Mouse (Mus musculus) gastrocnemius, adult 2 months (tissue): ENCODE measurements around the gene AI467606. TPM values are rescaled to one million over a fixed set of nuclear protein-coding genes. Genes with fewer than 3 reads are reported as not detected.
A peak's percentile ranks its signal among the peaks of the same experiment; 100 is the strongest.

Experiments used
- DNase-seq: peaks from one replicate; pipeline ENCODE4 v3.0.0; 2022
- H3K27ac ChIP-seq: fragments of 200-600 bp; 2 replicates; pipeline ENCODE4 v1.8.1; 2022; ENCODE audit warnings: mild to moderate bottlenecking
- H3K4me3 ChIP-seq: fragments of 200-600 bp; 2 replicates; pipeline ENCODE4 v1.8.1; 2022; ENCODE audit warnings: mild to moderate bottlenecking, moderate library complexity
- CTCF ChIP-seq: fragments of 200-600 bp; IDR thresholded peaks from 2 replicates; pipeline ENCODE4 v1.8.1; 2022; ENCODE audit warnings: antibody characterized with exemption, mild to moderate bottlenecking, moderate library complexity
- intact Hi-C: fragments of 180-260 bp; cut with DNase I; formaldehyde crosslinking; loops from one replicate; pipeline ENCODE4 v1.15.1; 2025
- microRNA-seq: library from miRNA; unstranded; fragments of <30 nt; microRNA quantifications from one replicate; pipeline ENCODE4 v1.2.0, GENCODE M21; 2021
- total RNA-seq, 2 experiments: library from RNA; stranded (reverse); gene quantifications; 2 replicates each; pipeline ENCODE4 v1.2.3; 2021

AI467606 gene
- total RNA-seq, 2 experiments from 2014 or later, result 0.51 to 0.92 TPM

DNA sequence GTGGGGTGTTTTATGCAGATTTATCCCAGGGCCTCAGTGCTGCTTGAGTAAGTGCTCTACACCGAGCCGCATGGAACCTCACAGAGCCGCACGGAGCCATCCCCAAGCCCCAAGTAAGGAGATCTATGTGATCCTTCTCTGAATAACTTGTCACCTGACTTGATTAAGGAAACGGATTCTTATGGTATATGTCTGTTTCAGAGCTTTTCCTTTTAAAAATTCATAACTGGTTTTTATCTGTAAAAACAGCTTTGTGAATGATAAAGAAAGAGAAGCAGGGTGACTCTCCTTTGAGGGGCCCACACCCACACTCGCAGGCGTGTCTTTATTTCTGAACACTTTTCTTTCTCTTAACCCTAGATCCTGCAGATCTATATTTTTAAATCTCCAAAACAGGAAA is 47.9 kb downstream of the AI467606 start:
- Histone ChIP-seq H3K4me3 (no peak overlapping the region), H3K27ac (no peak overlapping the region)
- intact Hi-C loops, result no loop called here
- DNase-seq, result no peak
- TF ChIP-seq CTCF, result no peak

DNA sequence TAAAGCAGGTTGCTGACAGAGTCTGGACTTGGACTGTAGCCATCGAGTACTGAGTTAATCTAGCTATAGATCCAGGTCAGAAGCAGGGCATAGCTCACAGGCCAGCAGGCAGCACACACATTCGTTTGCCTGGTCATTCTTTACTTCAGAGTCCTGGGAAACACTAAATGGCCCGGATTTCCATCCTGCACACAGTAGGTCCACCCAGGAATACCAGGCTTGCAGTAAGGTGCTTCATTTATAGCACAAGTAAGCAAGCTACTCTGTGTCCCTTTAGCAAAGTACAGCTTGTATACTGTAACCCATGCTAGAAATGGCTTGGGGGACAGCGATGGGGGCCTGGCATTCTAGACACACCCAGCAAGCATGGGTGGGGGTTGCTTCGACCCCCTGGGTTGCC is 48.4 kb downstream of the AI467606 start:
- Histone ChIP-seq H3K27ac (no peak overlapping the region), H3K4me3 (no peak overlapping the region)
- no peak for DNase-seq
- TF ChIP-seq CTCF, result no peak
- intact Hi-C loops, result no loop called here

- H3K4me3 ChIP-seq, result no peak overlapping the region
- TF ChIP-seq CTCF, result peak; percentile 8; the same call in 1 of the 2 replicates
- intact Hi-C loops, result loop anchor here (5.0 kb wide), 1 partner anchor 41 kb away; no protein-coding TSS in a partner anchor
- DNase-seq, result no peak
- no peak overlapping the region for H3K27ac ChIP-seq
These were observed 49.7 kb downstream of the AI467606 start for GRCm38 (mm10) chr7:127140623-127141404.

GRCm38 (mm10) chr7:127142214-127142613 is 51.1 kb downstream of the AI467606 start:
- TF ChIP-seq CTCF, result no peak
- H3K4me3 ChIP-seq, result no peak overlapping the region
- DNase-seq, result no peak

GRCm38 (mm10) chr7:127142666-127143065 is 51.5 kb downstream of the AI467606 start:
- Histone ChIP-seq H3K4me3 (no peak overlapping the region), H3K27ac (no peak overlapping the region)
- no peak for DNase-seq
- intact Hi-C loops, result loop anchor here (5.0 kb wide), 1 partner anchor 40 kb away; no protein-coding TSS in a partner anchor
- TF ChIP-seq CTCF, result no peak

More at GRCm38 (mm10) chr7:127142214-127142613, 51.1 kb downstream of the AI467606 start:
- H3K27ac ChIP-seq, result no peak overlapping the region
- intact Hi-C loops, result loop anchor here (5.0 kb wide), 1 partner anchor 40 kb away; no protein-coding TSS in a partner anchor

Small RNA genes within 50 kb of the gene (microRNA-seq; reads per million reads assigned to microRNA genes)
- gene Gm44343, result not detected

Other genes starting within 250 kb of the AI467606 start
- not detected for gene Doc2a, start 243.9 kb upstream of the AI467606 start, total RNA-seq
- gene Hirip3, start 229.4 kb upstream of the AI467606 start, total RNA-seq, result 1 to 10 TPM; 5.3 to 6.3 TPM
- 10 to 100 TPM in 1 of 2 experiments, 1 to 10 TPM in 1; 8.7 to 12.9 TPM for gene Ino80e, start 229.0 kb upstream of the AI467606 start, total RNA-seq
- 10 to 100 TPM; 22.3 to 23.5 TPM for gene Taok2, start 206.7 kb upstream of the AI467606 start, total RNA-seq
- 10 to 100 TPM; 10.9 to 11.3 TPM for gene Tmem219, start 168.4 kb upstream of the AI467606 start, total RNA-seq
- gene Kctd13, start 162.5 kb upstream of the AI467606 start, total RNA-seq, result 1 to 10 TPM; 2.5 to 2.9 TPM
- not detected for gene Asphd1, start 141.8 kb upstream of the AI467606 start, total RNA-seq
- 1 to 10 TPM; 1.1 to 1.4 TPM for gene Sez6l2, start 140.8 kb upstream of the AI467606 start, total RNA-seq
- gene Cdipt, start 115.4 kb upstream of the AI467606 start, total RNA-seq, result 10 to 100 TPM; 29.3 to 41.0 TPM
- gene Cdiptos, start 115.3 kb upstream of the AI467606 start, total RNA-seq, result under 1 TPM in 1 of 2 experiments, not detected in 1; 0.47 TPM
- 10 to 100 TPM; 26.5 to 30.2 TPM for gene Mvp, start 76.7 kb upstream of the AI467606 start, total RNA-seq
- gene Pagr1b, start 74.9 kb upstream of the AI467606 start, total RNA-seq, result not detected
- gene Pagr1a, start 74.0 kb upstream of the AI467606 start, total RNA-seq, result 1 to 10 TPM in 1 of 2 experiments, not detected in 1; 2.4 TPM
- 10 to 100 TPM; 19.4 to 21.7 TPM for gene Gm42742, start 70.3 kb upstream of the AI467606 start, total RNA-seq
- under 1 TPM; 0.14 to 0.61 TPM for gene Prrt2, start 70.1 kb upstream of the AI467606 start, total RNA-seq
- 10 to 100 TPM; 74.5 to 79.0 TPM for gene Maz, start 64.3 kb upstream of the AI467606 start, total RNA-seq
- under 1 TPM; 0.66 to 0.84 TPM for gene Kif22, start 48.9 kb upstream of the AI467606 start, total RNA-seq
- not detected for gene Zg16, start 4.0 kb upstream of the AI467606 start, total RNA-seq
- under 1 TPM; 0.31 to 0.53 TPM for gene Qprt, start 30.9 kb downstream of the AI467606 start, total RNA-seq
- gene Spn, start 46.5 kb downstream of the AI467606 start, total RNA-seq, result under 1 TPM in 1 of 2 experiments, not detected in 1; 0.17 TPM
- gene Cd2bp2, start 104.7 kb downstream of the AI467606 start, total RNA-seq, result 10 to 100 TPM; 27.2 to 32.4 TPM
- 10 to 100 TPM; 31.6 to 32.8 TPM for gene Tbc1d10b, start 117.1 kb downstream of the AI467606 start, total RNA-seq
- over 10,000 TPM; 24,727 to 33,034 TPM for gene Mylpf, start 117.5 kb downstream of the AI467606 start, total RNA-seq
- 1 to 10 TPM; 4.2 to 5.1 TPM for gene Zfp553, start 141.7 kb downstream of the AI467606 start, total RNA-seq
- gene Sept1, start 141.8 kb downstream of the AI467606 start, total RNA-seq, result 1 to 10 TPM in 1 of 2 experiments, under 1 TPM in 1; 0.89 to 2.1 TPM
- 10 to 100 TPM; 17.6 to 17.7 TPM for gene Zfp771, start 152.9 kb downstream of the AI467606 start, total RNA-seq
- gene Dctpp1, start 169.3 kb downstream of the AI467606 start, total RNA-seq, result 10 to 100 TPM; 25.1 to 35.4 TPM
- gene Sephs2, start 182.7 kb downstream of the AI467606 start, total RNA-seq, result 10 to 100 TPM; 30.1 to 36.3 TPM
- gene Itgal, start 204.9 kb downstream of the AI467606 start, total RNA-seq, result under 1 TPM; 0.15 to 0.25 TPM